Mouse (Mus musculus): ENCODE data around the gene Scamp1. TPM values are rescaled to one million over a fixed set of nuclear protein-coding genes. Genes with fewer than 3 reads are reported as not detected.

The Scamp1 gene
- polyA plus RNA-seq, 1 experiment = 5.3 TPM

DNA sequence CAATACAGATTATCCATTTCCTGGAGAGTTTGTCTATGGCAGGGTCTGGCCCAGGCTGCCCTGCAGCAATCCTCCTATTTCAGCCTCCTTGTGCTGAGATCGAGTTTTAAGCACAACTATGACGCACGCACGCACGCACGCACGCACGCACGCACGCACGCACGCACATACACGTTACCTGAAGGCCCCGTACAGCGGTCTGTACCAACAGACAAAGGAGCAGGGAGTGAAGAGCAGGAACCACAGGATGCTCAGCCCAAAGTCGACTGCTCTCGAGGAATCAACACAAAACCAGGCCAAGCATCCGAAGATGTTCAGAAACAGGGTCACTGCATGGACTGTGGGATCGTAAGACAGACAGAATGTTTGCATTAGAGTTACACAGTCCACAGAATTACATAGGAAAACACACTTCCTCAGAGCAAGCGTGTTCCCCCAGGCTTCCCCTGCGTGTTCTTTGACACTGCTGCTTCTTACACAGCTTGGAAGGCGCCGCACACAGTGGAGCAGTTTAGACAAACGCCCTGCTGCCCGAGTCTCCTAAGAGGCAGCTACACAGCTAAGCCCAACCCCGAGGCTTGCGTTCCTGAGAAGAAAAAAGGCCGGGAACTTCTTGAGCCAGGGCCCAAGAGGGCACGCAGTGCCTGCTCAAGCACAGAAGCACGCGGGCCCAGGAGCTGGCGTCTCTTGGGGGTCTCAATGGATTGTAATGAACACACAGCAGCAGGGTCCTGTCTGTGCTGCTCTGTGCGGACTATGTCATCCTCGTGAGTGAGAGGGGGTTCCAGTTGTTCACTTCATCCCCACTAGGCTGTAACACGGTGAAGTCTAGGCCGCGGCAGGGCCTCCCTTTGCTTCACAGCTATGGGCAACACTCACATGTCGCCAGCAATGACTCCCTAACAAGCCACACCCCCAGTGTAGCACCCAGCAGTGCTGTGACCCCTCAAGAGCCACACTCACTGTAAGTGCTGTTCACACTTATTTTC, 60.6 kb downstream of the Scamp1 start:
- Histone ChIP-seq H3K4me3 (ENCODE audit: insufficient read depth, poor library complexity, severe bottlenecking) (no peak overlapping the region), H3K36me3 (ENCODE audit: control insufficient read depth, insufficient read depth) (peaks cover 3% of the 10 kb centered on the region)

DNA sequence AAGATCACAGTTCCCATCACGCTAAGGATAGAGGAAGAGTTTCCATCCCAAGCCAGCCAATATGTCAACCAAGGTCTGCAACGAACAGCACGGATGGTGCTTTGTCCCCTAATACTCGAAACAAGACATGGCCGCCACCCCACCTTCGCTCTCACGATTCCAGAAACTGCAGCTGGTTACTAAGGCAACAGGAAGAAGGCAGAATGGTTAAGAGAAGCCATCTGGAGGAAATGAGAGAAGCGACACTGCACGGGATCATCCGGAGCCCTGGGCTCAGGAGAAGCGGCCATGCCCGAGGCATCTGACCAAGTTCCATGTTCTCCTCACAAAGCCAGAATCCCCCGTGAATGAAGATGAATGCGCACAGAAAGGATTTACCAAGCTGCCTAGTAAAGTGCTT, 62.0 kb downstream of the Scamp1 start:
- H3K36me3 ChIP-seq (ENCODE audit: control insufficient read depth, insufficient read depth) = no peaks in the 10 kb centered on the region
- no peaks in the 10 kb centered on the region for H3K79me2 ChIP-seq (ENCODE audit: control insufficient read depth, insufficient read depth)
- no peaks in the 10 kb centered on the region for H3K79me3 ChIP-seq (ENCODE audit: low read depth)
- no peak for TF ChIP-seq MYOD1 (IDR thresholded peaks at IDR 0.05; ENCODE audit: control insufficient read depth, insufficient read length, low read depth)
- no peak for TF ChIP-seq CTCF (IDR thresholded peaks at IDR 0.05; ENCODE audit: control insufficient read depth, insufficient read depth, insufficient read length)
- TF ChIP-seq USF1 (IDR thresholded peaks at IDR 0.05; ENCODE audit: low read depth) = no peak
- no peak for TF ChIP-seq FOSL1 (IDR thresholded peaks at IDR 0.05; ENCODE audit: insufficient read depth, low read length, poor library complexity, severe bottlenecking)
- TF ChIP-seq MYOG (IDR thresholded peaks at IDR 0.05; ENCODE audit: control insufficient read depth, extremely low read depth, insufficient read length) = no peak
- TF ChIP-seq CEBPB (IDR thresholded peaks at IDR 0.05; ENCODE audit: low read depth) = no peak
- no peak for TF ChIP-seq MAX (IDR thresholded peaks at IDR 0.05)
- no peak overlapping the region for H3K4me3 ChIP-seq (ENCODE audit: insufficient read depth, poor library complexity, severe bottlenecking)
- no peak overlapping the region for H3ac ChIP-seq (ENCODE audit: control insufficient read depth, insufficient read length, low read depth)
- no peaks in the 10 kb centered on the region for H3K27me3 ChIP-seq (ENCODE audit: control insufficient read depth, insufficient read depth, insufficient read length)

More for the DNA sequence above, 60.6 kb downstream of the Scamp1 start:
- no peak overlapping the region for H3ac ChIP-seq (ENCODE audit: control insufficient read depth, insufficient read length, low read depth)
- no peaks in the 10 kb centered on the region for H3K79me3 ChIP-seq (ENCODE audit: low read depth)
- no peaks in the 10 kb centered on the region for H3K27me3 ChIP-seq (ENCODE audit: control insufficient read depth, insufficient read depth, insufficient read length)
- TF ChIP-seq MYOD1 (IDR thresholded peaks at IDR 0.05; ENCODE audit: control insufficient read depth, insufficient read length, low read depth) (no peak), CEBPB (IDR thresholded peaks at IDR 0.05; ENCODE audit: low read depth) (no peak), USF1 (IDR thresholded peaks at IDR 0.05; ENCODE audit: low read depth) (no peak), MAX (IDR thresholded peaks at IDR 0.05) (no peak), MYOG (IDR thresholded peaks at IDR 0.05; ENCODE audit: control insufficient read depth, extremely low read depth, insufficient read length) (no peak)
- no peaks in the 10 kb centered on the region for H3K79me2 ChIP-seq (ENCODE audit: control insufficient read depth, insufficient read depth)

DNA sequence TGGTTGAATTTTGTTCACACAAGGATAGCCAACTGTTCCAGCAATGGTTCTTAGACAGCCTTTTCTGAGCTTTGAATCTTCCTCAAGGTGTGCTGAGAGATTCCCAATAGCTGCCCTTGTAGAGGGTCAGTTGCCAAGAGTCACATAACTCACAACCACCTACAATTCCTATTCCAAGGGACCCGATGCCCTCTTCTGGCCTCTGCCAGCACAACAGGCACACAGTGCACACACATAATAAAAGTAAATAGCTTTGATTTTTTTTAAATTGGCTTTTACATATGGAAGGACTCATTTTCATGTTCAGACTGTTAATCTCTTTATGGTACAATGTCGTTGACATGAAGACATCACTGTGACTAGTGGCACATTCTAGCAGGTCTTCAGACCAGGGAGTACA, 72.9 kb downstream of the Scamp1 start:
- Histone ChIP-seq H3K36me3 (ENCODE audit: control insufficient read depth, insufficient read depth) (no peaks in the 10 kb centered on the region), H3ac (ENCODE audit: control insufficient read depth, insufficient read length, low read depth) (no peak overlapping the region)
- TF ChIP-seq MAX (IDR thresholded peaks at IDR 0.05) = no peak
- TF ChIP-seq CTCF (IDR thresholded peaks at IDR 0.05; ENCODE audit: control insufficient read depth, insufficient read depth, insufficient read length) = no peak
- no peak for TF ChIP-seq CEBPB (IDR thresholded peaks at IDR 0.05; ENCODE audit: low read depth)
- TF ChIP-seq USF1 (IDR thresholded peaks at IDR 0.05; ENCODE audit: low read depth) = no peak
- TF ChIP-seq FOSL1 (IDR thresholded peaks at IDR 0.05; ENCODE audit: insufficient read depth, low read length, poor library complexity, severe bottlenecking) = no peak
- no peak for TF ChIP-seq MYOG (IDR thresholded peaks at IDR 0.05; ENCODE audit: control insufficient read depth, extremely low read depth, insufficient read length)
- no peak for TF ChIP-seq MYOD1 (IDR thresholded peaks at IDR 0.05; ENCODE audit: control insufficient read depth, insufficient read length, low read depth)

DNA sequence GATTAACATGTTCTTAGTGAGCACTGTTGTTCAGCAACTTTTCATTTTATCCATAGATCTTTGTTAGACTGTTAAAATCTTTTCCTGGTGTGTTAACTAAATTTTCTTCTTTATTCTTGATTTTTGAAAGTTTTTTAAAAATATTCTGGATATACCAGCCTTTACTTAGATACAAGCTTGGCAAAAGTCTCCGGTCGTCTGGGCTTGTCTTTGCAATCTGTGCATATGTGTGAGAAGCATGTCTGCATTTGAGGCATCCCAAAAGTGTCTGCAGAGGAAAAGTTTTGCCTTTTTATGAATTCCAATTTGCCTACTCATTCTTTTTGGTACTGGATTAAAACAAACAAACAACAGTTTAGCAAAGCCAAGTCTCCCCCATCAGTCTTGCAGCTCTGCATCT, 73.5 kb downstream of the Scamp1 start:
- Histone ChIP-seq H3K79me3 (ENCODE audit: low read depth) (no peaks in the 10 kb centered on the region), H3K79me2 (ENCODE audit: control insufficient read depth, insufficient read depth) (no peaks in the 10 kb centered on the region), H3K36me3 (ENCODE audit: control insufficient read depth, insufficient read depth) (no peaks in the 10 kb centered on the region), H3ac (ENCODE audit: control insufficient read depth, insufficient read length, low read depth) (no peak overlapping the region), H3K27me3 (ENCODE audit: control insufficient read depth, insufficient read depth, insufficient read length) (no peaks in the 10 kb centered on the region), H3K4me3 (ENCODE audit: insufficient read depth, poor library complexity, severe bottlenecking) (no peak overlapping the region)
- TF ChIP-seq CTCF (IDR thresholded peaks at IDR 0.05; ENCODE audit: control insufficient read depth, insufficient read depth, insufficient read length) = no peak
- TF ChIP-seq MYOG (IDR thresholded peaks at IDR 0.05; ENCODE audit: control insufficient read depth, extremely low read depth, insufficient read length) = no peak
- no peak for TF ChIP-seq FOSL1 (IDR thresholded peaks at IDR 0.05; ENCODE audit: insufficient read depth, low read length, poor library complexity, severe bottlenecking)
- TF ChIP-seq USF1 (IDR thresholded peaks at IDR 0.05; ENCODE audit: low read depth) = no peak
- no peak for TF ChIP-seq MYOD1 (IDR thresholded peaks at IDR 0.05; ENCODE audit: control insufficient read depth, insufficient read length, low read depth)
- TF ChIP-seq CEBPB (IDR thresholded peaks at IDR 0.05; ENCODE audit: low read depth) = no peak
- TF ChIP-seq MAX (IDR thresholded peaks at IDR 0.05) = no peak

More for the DNA sequence above, 72.9 kb downstream of the Scamp1 start:
- Histone ChIP-seq H3K79me2 (ENCODE audit: control insufficient read depth, insufficient read depth) (no peaks in the 10 kb centered on the region), H3K27me3 (ENCODE audit: control insufficient read depth, insufficient read depth, insufficient read length) (no peaks in the 10 kb centered on the region), H3K79me3 (ENCODE audit: low read depth) (no peaks in the 10 kb centered on the region), H3K4me3 (ENCODE audit: insufficient read depth, poor library complexity, severe bottlenecking) (no peak overlapping the region)

DNA sequence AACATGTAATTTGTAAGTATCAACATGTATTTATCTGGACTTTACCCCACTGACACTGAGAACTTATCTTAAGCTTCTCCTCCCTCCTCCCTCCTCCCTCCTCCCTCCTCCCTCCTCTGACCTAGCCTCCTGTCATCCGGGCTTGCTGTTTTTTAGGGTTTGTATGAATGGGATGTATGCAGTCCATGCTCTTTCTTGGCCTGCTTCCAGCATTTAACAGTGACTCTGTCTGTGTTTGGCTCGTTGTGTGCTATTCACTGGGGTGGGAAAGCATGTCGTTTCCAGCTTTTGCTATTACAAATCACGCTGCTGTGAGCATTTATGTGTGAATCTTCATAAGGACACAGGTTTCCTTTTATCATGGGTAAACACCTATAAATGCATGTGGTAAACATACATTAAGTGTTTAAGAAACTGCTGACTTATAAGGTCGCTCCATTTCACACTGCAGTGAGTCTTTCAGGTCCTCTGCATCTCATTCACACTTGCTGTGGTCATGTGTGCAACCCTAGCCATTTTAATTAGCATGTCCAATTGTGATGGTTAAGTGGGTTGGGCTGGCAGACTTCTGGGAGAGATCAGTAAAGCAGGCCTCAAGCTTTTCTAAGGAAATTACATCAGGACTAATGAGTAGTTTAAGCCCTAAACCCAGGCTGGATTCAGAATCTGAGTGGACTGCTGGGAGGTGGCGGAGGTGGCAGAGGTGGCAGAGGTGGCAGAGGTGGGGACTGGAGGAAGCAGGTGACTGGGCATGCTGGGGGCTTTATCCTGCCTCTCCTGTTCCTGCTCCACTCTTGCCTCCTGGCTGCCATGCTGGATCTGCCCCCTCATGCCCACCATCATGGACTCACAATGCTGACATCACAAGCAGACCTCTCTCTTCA, 74.2 kb downstream of the Scamp1 start:
- no peak for TF ChIP-seq CTCF (IDR thresholded peaks at IDR 0.05; ENCODE audit: control insufficient read depth, insufficient read depth, insufficient read length)
- no peak for TF ChIP-seq MAX (IDR thresholded peaks at IDR 0.05)
- TF ChIP-seq CEBPB (IDR thresholded peaks at IDR 0.05; ENCODE audit: low read depth) = no peak
- no peak for TF ChIP-seq MYOD1 (IDR thresholded peaks at IDR 0.05; ENCODE audit: control insufficient read depth, insufficient read length, low read depth)
- no peak for TF ChIP-seq USF1 (IDR thresholded peaks at IDR 0.05; ENCODE audit: low read depth)
- no peak for TF ChIP-seq FOSL1 (IDR thresholded peaks at IDR 0.05; ENCODE audit: insufficient read depth, low read length, poor library complexity, severe bottlenecking)
- TF ChIP-seq MYOG (IDR thresholded peaks at IDR 0.05; ENCODE audit: control insufficient read depth, extremely low read depth, insufficient read length) = no peak
- peaks cover 5% of the 10 kb centered on the region for H3K36me3 ChIP-seq (ENCODE audit: control insufficient read depth, insufficient read depth)
- no peaks in the 10 kb centered on the region for H3K27me3 ChIP-seq (ENCODE audit: control insufficient read depth, insufficient read depth, insufficient read length)
- no peaks in the 10 kb centered on the region for H3K79me3 ChIP-seq (ENCODE audit: low read depth)
- H3K79me2 ChIP-seq (ENCODE audit: control insufficient read depth, insufficient read depth) = no peaks in the 10 kb centered on the region
- H3K4me3 ChIP-seq (ENCODE audit: insufficient read depth, poor library complexity, severe bottlenecking) = no peak overlapping the region
- H3ac ChIP-seq (ENCODE audit: control insufficient read depth, insufficient read length, low read depth) = no peak overlapping the region

Data from C2C12 (cell line).